ENCODE assay signal across 9 mouse cellular contexts in genomic region chr4:143324925-143325624, GRCm38 (mm10). TPM values are rescaled to one million over a fixed set of nuclear protein-coding genes. Genes with fewer than 3 reads are reported as not detected.
DNase-seq lines count a peak whose midpoint lies in the region; ATAC-seq lines count a peak whose summit lies in the region.
"Had no signal": no experiment of that assay in that cellular context is flagged by ENCODE, and none has a peak within 500 bp of the region (broad histone marks: within the 10 kb centered on the region; RNA-seq: fewer than 3 reads in every experiment).

No protein-coding gene starts in this region.

- no peaks in the 10 kb centered on the region for H3K36me3 ChIP-seq in kidney, embryonic 14.5 days (ENCODE audit: control insufficient read depth, insufficient read depth, low read length)
- no peaks in the 10 kb centered on the region for H3K36me3 ChIP-seq in embryonic facial prominence, embryonic 14.5 days (ENCODE audit: control insufficient read depth, insufficient read depth, low read length)
- H3K36me3 ChIP-seq in intestine, embryonic 14.5 days (ENCODE audit: control insufficient read depth, insufficient read depth, low read length): no peaks in the 10 kb centered on the region
- H3K36me3 ChIP-seq in midbrain, embryonic 15.5 days (replicated peaks): no peaks in the 10 kb centered on the region
- H3K36me3 ChIP-seq: G1E had no signal

- no peak for DNase-seq in kidney, adult 11 months
- DNase-seq in embryonic facial prominence, embryonic 14.5 days (ENCODE audit: low spot score): peak; percentile 41
- peak; percentile 67 for DNase-seq in intestine, embryonic 14.5 days (ENCODE audit: low spot score)
- DNase-seq in spleen, postnatal 14 days (ENCODE audit: low spot score in 2 of 2): no peak
- DNase-seq in urinary bladder, postnatal 36 days (ENCODE audit: low spot score in 2 of 2): no peak

- 22% methylated on average over 15 of the region's 15 CpGs for WGBS in kidney, embryonic 14.5 days
- 15% methylated on average over 15 of the region's 15 CpGs for WGBS in embryonic facial prominence, embryonic 14.5 days
- 20% methylated on average over 15 of the region's 15 CpGs for WGBS in intestine, embryonic 14.5 days
- 13% methylated on average over 15 of the region's 15 CpGs for WGBS in midbrain, embryonic 15.5 days

- no peaks in the 10 kb centered on the region for H3K9me3 ChIP-seq in kidney, embryonic 14.5 days (ENCODE audit: control insufficient read depth, low read length)
- H3K9me3 ChIP-seq in embryonic facial prominence, embryonic 14.5 days (ENCODE audit: control insufficient read depth, low read length): no peaks in the 10 kb centered on the region
- H3K9me3 ChIP-seq in intestine, embryonic 14.5 days (ENCODE audit: control insufficient read depth, low read length): no peaks in the 10 kb centered on the region
- no peaks in the 10 kb centered on the region for H3K9me3 ChIP-seq in midbrain, embryonic 15.5 days

- no peak overlapping the region for H3K9ac ChIP-seq in kidney, embryonic 14.5 days (ENCODE audit: low read depth, low read length)
- H3K9ac ChIP-seq in embryonic facial prominence, embryonic 14.5 days (ENCODE audit: low read depth, low read length): peak overlapping the region; percentile 49; the same call in 1 of the 2 replicates
- H3K9ac ChIP-seq in intestine, embryonic 14.5 days (ENCODE audit: low read length): peak overlapping the region; percentile 13; the same call in 1 of the 2 replicates
- peak overlapping the region; percentile 31; the same call in 1 of the 2 replicates for H3K9ac ChIP-seq in midbrain, embryonic 15.5 days

- peak overlapping the region; percentile 56 for H3K4me2 ChIP-seq in kidney, embryonic 14.5 days (replicated peaks; ENCODE audit: low read depth, low read length)
- peak overlapping the region; percentile 67 for H3K4me2 ChIP-seq in embryonic facial prominence, embryonic 14.5 days (ENCODE audit: low read depth, low read length)
- peak overlapping the region; percentile 52 for H3K4me2 ChIP-seq in intestine, embryonic 14.5 days (ENCODE audit: low read length)
- H3K4me2 ChIP-seq in midbrain, embryonic 15.5 days: peak overlapping the region; percentile 45

- H3K27ac ChIP-seq in kidney, embryonic 14.5 days (ENCODE audit: low read depth, low read length): no peak overlapping the region
- H3K27ac ChIP-seq in embryonic facial prominence, embryonic 14.5 days (replicated peaks; ENCODE audit: low read depth, low read length): no peak overlapping the region
- H3K27ac ChIP-seq in intestine, embryonic 14.5 days (ENCODE audit: low read depth): peak overlapping the region; percentile 77
- 0 out of 2 replicates have a peak overlapping the region, but pooled peaks have one; percentile 36 for H3K27ac ChIP-seq in midbrain, embryonic 15.5 days

- H3K4me1 ChIP-seq in kidney, embryonic 14.5 days (ENCODE audit: control insufficient read depth, insufficient read depth, low read length): 0 out of 2 replicates have a peak, but pooled peaks cover 5% of the 10 kb centered on the region
- no peaks in the 10 kb centered on the region for H3K4me1 ChIP-seq in embryonic facial prominence, embryonic 14.5 days (ENCODE audit: control insufficient read depth, insufficient read depth, low read length)
- peaks cover 13% of the 10 kb centered on the region for H3K4me1 ChIP-seq in intestine, embryonic 14.5 days (replicated peaks; ENCODE audit: control insufficient read depth, insufficient read depth, low read length)
- H3K4me1 ChIP-seq in midbrain, embryonic 15.5 days: peaks cover 10% of the 10 kb centered on the region

- no peaks in the 10 kb centered on the region for H3K27me3 ChIP-seq in kidney, embryonic 14.5 days (ENCODE audit: control insufficient read depth, insufficient read depth, low read length)
- no peaks in the 10 kb centered on the region for H3K27me3 ChIP-seq in embryonic facial prominence, embryonic 14.5 days (replicated peaks; ENCODE audit: control insufficient read depth, insufficient read depth, low read length)
- H3K27me3 ChIP-seq in intestine, embryonic 14.5 days (replicated peaks; ENCODE audit: control insufficient read depth, insufficient read depth, low read length): no peaks in the 10 kb centered on the region
- H3K27me3 ChIP-seq in midbrain, embryonic 15.5 days (replicated peaks): no peaks in the 10 kb centered on the region

- ATAC-seq in kidney, embryonic 14.5 days (ENCODE audit: low FRiP score, low TSS enrichment): peak; percentile 43; the same call in 1 of the 2 replicates
- ATAC-seq in embryonic facial prominence, embryonic 14.5 days (ENCODE audit: low read depth): peak; percentile 54; the same call in 1 of the 2 replicates
- ATAC-seq in intestine, embryonic 14.5 days (replicated peaks; ENCODE audit: low FRiP score, low TSS enrichment, low read depth): peak; percentile 24; the same call in 1 of the 2 replicates
- peak; percentile 61; the same call in 1 of the 2 replicates for ATAC-seq in midbrain, embryonic 15.5 days (replicated peaks)
- no peak for ATAC-seq in erythroid progenitor cell, adult 5-6 weeks (replicated peaks; ENCODE audit: low FRiP score, poor library complexity, severe bottlenecking)

- peak overlapping the region; percentile 25 for H3K4me3 ChIP-seq in kidney, embryonic 14.5 days (ENCODE audit: low read length)
- H3K4me3 ChIP-seq in embryonic facial prominence, embryonic 14.5 days (ENCODE audit: low read depth, low read length): peak overlapping the region; percentile 38
- H3K4me3 ChIP-seq in intestine, embryonic 14.5 days (ENCODE audit: low read depth, low read length): peak overlapping the region; percentile 16
- H3K4me3 ChIP-seq in midbrain, embryonic 15.5 days: peak overlapping the region; percentile 19

RNA-seq across cellular contexts. Expression of gene Lrrc38, which starts 24.5 kb away (rescaled TPM):
- polyA plus RNA-seq in kidney, embryonic 14.5 days (2014; fragmentation: Nextera tagmentation; extraction: Ambion mirVana): not detected in 2 replicates
- polyA plus RNA-seq in embryonic facial prominence, embryonic 14.5 days (2014; fragmentation: Nextera tagmentation; extraction: Ambion mirVana): 2.2 and 2.3 TPM in 2 replicates
- polyA plus RNA-seq in intestine, embryonic 14.5 days (2014; fragmentation: Nextera tagmentation; extraction: Ambion mirVana): 0.18 TPM in 1 of 2 replicates, not detected in the other
- 0.27 and 0.31 TPM in 2 replicates for polyA plus RNA-seq in midbrain, embryonic 15.5 days (2015; fragmentation: Nextera tagmentation; extraction: Ambion mirVana)
- not detected in 2 replicates for total RNA-seq in erythroid progenitor cell, adult 5-6 weeks (2015; ENCODE audit: low replicate concordance)
- not detected in 2 replicates for total RNA-seq in erythroid progenitor cell, adult 5-6 weeks (2017; ENCODE audit: low replicate concordance)
- total RNA-seq: G1E had no signal
- polyA plus RNA-seq: G1E had no signal

RNA-seq across cellular contexts. Expression of gene Pdpn, which starts 25.7 kb away (rescaled TPM):
- 47.4 and 48.7 TPM in 2 replicates for polyA plus RNA-seq in kidney, embryonic 14.5 days (2014; fragmentation: Nextera tagmentation; extraction: Ambion mirVana)
- 67.1 and 70.2 TPM in 2 replicates for polyA plus RNA-seq in embryonic facial prominence, embryonic 14.5 days (2014; fragmentation: Nextera tagmentation; extraction: Ambion mirVana)
- 36.3 and 37.6 TPM in 2 replicates for polyA plus RNA-seq in intestine, embryonic 14.5 days (2014; fragmentation: Nextera tagmentation; extraction: Ambion mirVana)
- polyA plus RNA-seq in midbrain, embryonic 15.5 days (2015; fragmentation: Nextera tagmentation; extraction: Ambion mirVana): 40.8 and 46.3 TPM in 2 replicates
- not detected in 2 replicates for total RNA-seq in erythroid progenitor cell, adult 5-6 weeks (2015; ENCODE audit: low replicate concordance)
- not detected in 2 replicates for total RNA-seq in erythroid progenitor cell, adult 5-6 weeks (2017; ENCODE audit: low replicate concordance)
- polyA plus RNA-seq: G1E had no signal

Comparison
In these comparisons a context has a peak if more than half of its experiments do, and no peak if none do; other contexts are left out.
1. H3K27ac ChIP-seq: peak in intestine, embryonic 14.5 days (single experiment) and midbrain, embryonic 15.5 days (single experiment); none in kidney, embryonic 14.5 days (single experiment) and embryonic facial prominence, embryonic 14.5 days (single experiment).
2. DNase-seq: peak in embryonic facial prominence, embryonic 14.5 days (single experiment) and intestine, embryonic 14.5 days (single experiment); none in kidney, adult 11 months (single experiment), spleen, postnatal 14 days (0 of 2) and urinary bladder, postnatal 36 days (0 of 2).
3. Peak in every context shown above with its lines, with median percentiles within 50 percentile points of each other: H3K4me2 ChIP-seq and H3K4me3 ChIP-seq.